ENCODE assay signal across 9 mouse cellular contexts in genomic region chr6:83879815-83880214, GRCm38 (mm10). TPM values are rescaled to one million over a fixed set of nuclear protein-coding genes. Genes with fewer than 3 reads are reported as not detected.
A peak's percentile ranks its signal among the peaks of the same experiment; 100 is the strongest.
DNase-seq lines count a peak whose midpoint lies in the region; ATAC-seq lines count a peak whose summit lies in the region.
"Had no signal": no experiment of that assay in that cellular context is flagged by ENCODE, and none has a peak within 500 bp of the region (broad histone marks: within the 10 kb centered on the region; RNA-seq: fewer than 3 reads in every experiment).

No protein-coding gene starts in this region.

- peaks cover 10% of the 10 kb centered on the region for H3K4me1 ChIP-seq in megakaryocyte, embryonic 14.5 days
- H3K4me1 ChIP-seq: liver, embryonic 15.5 days had no signal

- H3K36me3 ChIP-seq in megakaryocyte, embryonic 14.5 days (replicated peaks; ENCODE audit: low read length): no peaks in the 10 kb centered on the region
- no peaks in the 10 kb centered on the region for H3K36me3 ChIP-seq in splenic B cell, adult 2 months (ENCODE audit: control insufficient read depth, insufficient read depth, low read length, poor library complexity, severe bottlenecking)
- H3K36me3 ChIP-seq: liver, embryonic 15.5 days had no signal

- peaks cover 5% of the 10 kb centered on the region for H3K27me3 ChIP-seq in megakaryocyte, embryonic 14.5 days (replicated peaks)
- no peaks in the 10 kb centered on the region for H3K27me3 ChIP-seq in splenic B cell, adult 2 months (ENCODE audit: control insufficient read depth, insufficient read depth, low read length, poor library complexity, severe bottlenecking)
- H3K27me3 ChIP-seq: liver, embryonic 15.5 days had no signal

- ATAC-seq in CD4-positive, CD25-positive, alpha-beta regulatory T cell, adult 4 months: peak; percentile 73

- H3K9me3 ChIP-seq in megakaryocyte, embryonic 14.5 days: no peaks in the 10 kb centered on the region
- H3K9me3 ChIP-seq: liver, embryonic 15.5 days had no signal

- intact Hi-C loops in heart, postnatal 25 days (cut with DNase I): no loop called here

- peak; percentile 34 to 84 for DNase-seq in heart, adult 18-20 months
- no peak for DNase-seq in heart, postnatal 25 days (ENCODE audit: low spot score)
- peak; percentile 63 for DNase-seq in brain, adult 2 months (ENCODE audit: low read depth, low spot score)
- DNase-seq in frontal cortex, postnatal 36 days (ENCODE audit: low spot score in 2 of 2): peak; percentile 36 to 79
- DNase-seq in kidney, postnatal 14 days: peak; percentile 63
- peak; percentile 78 for DNase-seq in splenic B cell, adult 2 months (ENCODE audit: low read depth, low spot score)

- H3K4me3 ChIP-seq in megakaryocyte, embryonic 14.5 days (replicated peaks): peak overlapping the region; percentile 33
- H3K4me3 ChIP-seq: liver, embryonic 15.5 days had no signal

RNA-seq across cellular contexts. Expression of gene Zfp638, which starts 12.9 kb away (rescaled TPM):
- total RNA-seq in heart, adult 18-20 months (2021): 10 to 100 TPM; 54.3 to 54.4 TPM
- 10 to 100 TPM; 51.2 to 56.2 TPM for total RNA-seq in heart, postnatal 25 days (2021)
- polyA plus RNA-seq in CD4-positive, CD25-positive, alpha-beta regulatory T cell, adult 4 months (2017; shearing (Covaris generic)): 100 to 1,000 TPM; 143 to 164 TPM
- polyA plus RNA-seq in megakaryocyte, embryonic 14.5 days (2012; ENCODE audit: insufficient read depth, low replicate concordance): 2.5 TPM in 1 of 2 replicates, not detected in the other

RNA-seq across cellular contexts. Expression of gene Paip2b, which starts 48.3 kb away (rescaled TPM):
- total RNA-seq in heart, adult 18-20 months (2021): 10 to 100 TPM; 46.4 to 48.3 TPM
- 10 to 100 TPM; 30.6 to 35.0 TPM for total RNA-seq in heart, postnatal 25 days (2021)
- 10 to 100 TPM; 18.5 to 36.3 TPM for polyA plus RNA-seq in CD4-positive, CD25-positive, alpha-beta regulatory T cell, adult 4 months (2017; shearing (Covaris generic))
- 4.1 TPM in 1 of 2 replicates, not detected in the other for polyA plus RNA-seq in megakaryocyte, embryonic 14.5 days (2012; ENCODE audit: insufficient read depth, low replicate concordance)
